Mouse (Mus musculus) thymus, postnatal 36 days (tissue): ENCODE measurements around the gene Rpl3.
A peak's percentile ranks its signal among the peaks of the same experiment; 100 is the strongest.

Source experiments
- DNase-seq, 2 experiments: peaks; one replicate each; pipeline ENCODE4 v3.0.0; 2022; ENCODE audit warnings: mixed read lengths in 2 of 2

Rpl3 gene

GRCm38 (mm10) chr15:80083740-80084139 is 7.9 kb downstream of the Rpl3 start:
- DNase-seq = no peak

GRCm38 (mm10) chr15:80083276-80083731 is 8.4 kb downstream of the Rpl3 start:
- peak; percentile 98 to 99 for DNase-seq

- DNase-seq = no peak
Observed at GRCm38 (mm10) chr15:80082661-80083275, 8.9 kb downstream of the Rpl3 start.

- no peak for DNase-seq
Observed at GRCm38 (mm10) chr15:80081801-80082546, 9.7 kb downstream of the Rpl3 start.

- peak in 1 of 2 experiments; percentile 46 for DNase-seq
Observed at GRCm38 (mm10) chr15:80080711-80081615, 10.7 kb downstream of the Rpl3 start.

- no peak for DNase-seq
Observed at GRCm38 (mm10) chr15:80079954-80080353, 11.7 kb downstream of the Rpl3 start.

GRCm38 (mm10) chr15:80079129-80079668 is 12.5 kb downstream of the Rpl3 start:
- DNase-seq = no peak

GRCm38 (mm10) chr15:80078058-80078814 is 13.4 kb downstream of the Rpl3 start:
- DNase-seq = no peak

- peak; percentile 68 to 75 for DNase-seq
Observed at GRCm38 (mm10) chr15:80076338-80077136, 15.1 kb downstream of the Rpl3 start.

- no peak for DNase-seq
Observed at GRCm38 (mm10) chr15:80075733-80076337, 15.8 kb downstream of the Rpl3 start.

- DNase-seq = no peak
Observed at GRCm38 (mm10) chr15:80075374-80075694, 16.3 kb downstream of the Rpl3 start.

GRCm38 (mm10) chr15:80074663-80075373 is 16.9 kb downstream of the Rpl3 start:
- no peak for DNase-seq

- no peak for DNase-seq
Observed at GRCm38 (mm10) chr15:80073256-80073621, 18.4 kb downstream of the Rpl3 start.

GRCm38 (mm10) chr15:80072579-80073255 is 19.0 kb downstream of the Rpl3 start:
- DNase-seq = no peak

GRCm38 (mm10) chr15:80071951-80072437 is 19.7 kb downstream of the Rpl3 start:
- no peak for DNase-seq

- no peak for DNase-seq
Observed at GRCm38 (mm10) chr15:80070095-80070644, 21.5 kb downstream of the Rpl3 start.

- no peak for DNase-seq
Observed at GRCm38 (mm10) chr15:80069171-80069570, 22.5 kb downstream of the Rpl3 start.

- DNase-seq = peak; percentile 49 to 50
Observed at GRCm38 (mm10) chr15:80066538-80066937, 25.1 kb downstream of the Rpl3 start.

GRCm38 (mm10) chr15:80065414-80065813 is 26.3 kb downstream of the Rpl3 start:
- DNase-seq = peak; percentile 52 to 58
